ENCODE assay signal across 8 mouse cellular contexts in the genomic region with DNA sequence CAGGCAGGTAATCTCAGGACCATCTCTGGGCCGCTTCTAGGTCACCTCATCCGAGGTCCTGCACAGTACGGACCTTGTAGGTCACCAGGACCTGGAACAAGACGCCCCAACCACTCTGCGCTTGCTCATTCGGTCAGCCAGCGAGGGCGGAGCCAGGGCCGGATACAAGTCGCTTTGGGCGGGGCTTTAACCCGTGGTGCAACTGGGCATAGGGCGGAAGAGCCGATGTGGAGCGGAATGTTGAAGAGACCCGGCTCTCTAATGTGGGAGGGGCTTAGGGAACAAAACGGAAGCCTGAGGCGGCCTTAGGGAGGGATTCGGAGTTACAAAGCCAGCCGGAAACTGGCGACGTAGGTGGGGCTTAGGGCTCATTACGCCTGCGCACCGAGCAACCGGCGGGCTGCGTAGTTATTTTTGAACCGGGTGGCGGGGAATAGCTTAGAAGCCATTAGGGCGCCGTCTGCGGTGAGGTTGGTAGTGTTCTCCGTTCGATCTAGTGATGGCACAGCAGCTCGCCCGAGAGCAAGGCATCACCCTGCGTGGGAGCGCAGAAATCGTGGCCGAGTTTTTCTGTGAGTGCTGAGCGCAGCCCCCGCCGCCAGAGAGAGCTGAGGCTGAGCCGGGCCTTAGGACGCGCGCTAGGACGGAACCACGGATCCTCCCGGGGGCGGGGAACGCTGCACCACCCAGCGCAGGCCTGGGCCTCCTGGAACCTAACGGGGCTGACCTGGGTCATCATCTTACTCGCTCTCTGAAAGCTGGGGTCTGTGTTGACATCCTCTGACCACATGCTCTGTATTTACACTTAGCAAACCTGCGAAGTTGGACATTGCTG. TPM values are rescaled to one million over a fixed set of nuclear protein-coding genes. Genes with fewer than 3 reads are reported as not detected.
DNase-seq lines count a peak whose midpoint lies in the region; ATAC-seq and TF ChIP-seq lines count a peak whose summit lies in the region.

TSS of gene Mad2l1 (plus strand) at position 363 of the 835 bp plus-strand sequence.

- no peaks in the 10 kb centered on the region for H3K79me2 ChIP-seq in heart, adult 2 months (replicated peaks; ENCODE audit: control insufficient read depth, insufficient read depth, low read length)

- peak; percentile 24; the same call in 1 of the 2 replicates for TF ChIP-seq EP300 in heart, adult 2 months (IDR thresholded peaks at IDR 0.05; ENCODE audit: insufficient read depth, low read depth, low read length)

- peaks cover 24% of the 10 kb centered on the region for H3K36me3 ChIP-seq in embryonic facial prominence, embryonic 14.5 days (ENCODE audit: control insufficient read depth, insufficient read depth, low read length)
- no peaks in the 10 kb centered on the region; the same call in 1 of the 2 replicates for H3K36me3 ChIP-seq in heart, adult 2 months (ENCODE audit: control insufficient read depth, insufficient read depth, low read length)
- peaks cover 18% of the 10 kb centered on the region for H3K36me3 ChIP-seq in limb, embryonic 13.5 days
- no peaks in the 10 kb centered on the region for H3K36me3 ChIP-seq in midbrain, embryonic 16.5 days (ENCODE audit: control insufficient read depth, insufficient read depth, low read length)

- H3K9ac ChIP-seq in embryonic facial prominence, embryonic 14.5 days (ENCODE audit: low read depth, low read length) = peak within 1 kb of the TSS; percentile 70
- peak within 1 kb of the TSS; percentile 71 for H3K9ac ChIP-seq in heart, adult 2 months (ENCODE audit: low read depth, low read length)
- peak within 1 kb of the TSS; percentile 80 for H3K9ac ChIP-seq in limb, embryonic 13.5 days
- H3K9ac ChIP-seq in midbrain, embryonic 16.5 days (ENCODE audit: low read depth, low read length) = peak within 1 kb of the TSS; percentile 47

- H3K27me3 ChIP-seq in embryonic facial prominence, embryonic 14.5 days (replicated peaks; ENCODE audit: control insufficient read depth, insufficient read depth, low read length) = no peaks in the 10 kb centered on the region
- H3K27me3 ChIP-seq in heart, adult 2 months (ENCODE audit: control insufficient read depth, insufficient read depth, low read length) = no peaks in the 10 kb centered on the region
- H3K27me3 ChIP-seq in limb, embryonic 13.5 days = no peaks in the 10 kb centered on the region
- H3K27me3 ChIP-seq in midbrain, embryonic 16.5 days (ENCODE audit: control insufficient read depth, insufficient read depth, low read depth, low read length) = no peaks in the 10 kb centered on the region

- under 1% methylated on average over 50 of the region's 57 CpGs for WGBS in embryonic facial prominence, embryonic 14.5 days
- under 1% methylated on average over 57 of the region's 57 CpGs for WGBS in heart, adult 2 months
- WGBS in limb, embryonic 13.5 days = under 1% methylated on average over 57 of the region's 57 CpGs
- under 1% methylated on average over 57 of the region's 57 CpGs for WGBS in midbrain, embryonic 16.5 days

- peak; percentile 100 for ATAC-seq in embryonic facial prominence, embryonic 14.5 days (ENCODE audit: low read depth)
- peak; percentile 99 for ATAC-seq in limb, embryonic 13.5 days (ENCODE audit: low FRiP score, low read depth)
- peak; percentile 99 for ATAC-seq in midbrain, embryonic 16.5 days

- peak within 1 kb of the TSS; percentile 72 for H3K27ac ChIP-seq in embryonic facial prominence, embryonic 14.5 days (replicated peaks; ENCODE audit: low read depth, low read length)
- H3K27ac ChIP-seq in heart, adult 2 months = peak within 1 kb of the TSS; percentile 85
- H3K27ac ChIP-seq in limb, embryonic 13.5 days = peak within 1 kb of the TSS; percentile 84
- H3K27ac ChIP-seq in midbrain, embryonic 16.5 days (ENCODE audit: low read length) = peak within 1 kb of the TSS; percentile 79

- peak; percentile 100 for DNase-seq in 3T3-L1 (ENCODE audit: low read depth, low spot score)
- DNase-seq in adrenal gland, postnatal 4 days (ENCODE audit: low spot score in 2 of 2) = peak; percentile 82 to 96
- peak; percentile 100 for DNase-seq in embryonic facial prominence, embryonic 14.5 days (ENCODE audit: low spot score)
- DNase-seq in heart, adult 2 months = peak; percentile 96 to 99
- peak; percentile 99 for DNase-seq in kidney, adult 8-10 months
- peak; percentile 94 to 99 for DNase-seq in spleen, postnatal 10 days (ENCODE audit: low spot score in 2 of 2)

- TF ChIP-seq CTCF in heart, adult 2 months (IDR thresholded peaks at IDR 0.05) = peak; percentile 35

- intact Hi-C loops in heart, adult 2 months (cut with DNase I) = loop anchor here (2.0 to 10.0 kb wide), 2 partner anchors 630 to 732 kb away; no protein-coding TSS in a partner anchor

- peak within 1 kb of the TSS; percentile 60 for H3K4me3 ChIP-seq in embryonic facial prominence, embryonic 14.5 days (ENCODE audit: low read depth, low read length)
- peak within 1 kb of the TSS; percentile 63 for H3K4me3 ChIP-seq in heart, adult 2 months
- peak within 1 kb of the TSS; percentile 78 for H3K4me3 ChIP-seq in limb, embryonic 13.5 days
- peak within 1 kb of the TSS; percentile 82 for H3K4me3 ChIP-seq in midbrain, embryonic 16.5 days (ENCODE audit: low read depth, low read length)

- H3K4me2 ChIP-seq in embryonic facial prominence, embryonic 14.5 days (ENCODE audit: low read depth, low read length) = peak within 1 kb of the TSS; percentile 75
- H3K4me2 ChIP-seq in limb, embryonic 13.5 days (replicated peaks) = peak within 1 kb of the TSS; percentile 72
- H3K4me2 ChIP-seq in midbrain, embryonic 16.5 days (ENCODE audit: low read length) = peak within 1 kb of the TSS; percentile 93

- no peaks in the 10 kb centered on the region for H3K9me3 ChIP-seq in embryonic facial prominence, embryonic 14.5 days (ENCODE audit: control insufficient read depth, low read length)
- no peaks in the 10 kb centered on the region for H3K9me3 ChIP-seq in limb, embryonic 13.5 days
- no peaks in the 10 kb centered on the region for H3K9me3 ChIP-seq in midbrain, embryonic 16.5 days (replicated peaks; ENCODE audit: control insufficient read depth, low read length, poor library complexity, severe bottlenecking)

- peaks cover 9% of the 10 kb centered on the region for H3K4me1 ChIP-seq in embryonic facial prominence, embryonic 14.5 days (ENCODE audit: control insufficient read depth, insufficient read depth, low read length)
- no peaks in the 10 kb centered on the region for H3K4me1 ChIP-seq in heart, adult 2 months (ENCODE audit: control insufficient read depth, insufficient read depth, low read length)
- peaks cover 16% of the 10 kb centered on the region for H3K4me1 ChIP-seq in limb, embryonic 13.5 days
- H3K4me1 ChIP-seq in midbrain, embryonic 16.5 days (ENCODE audit: control insufficient read depth, insufficient read depth, low read length) = peaks cover 9% of the 10 kb centered on the region

- TF ChIP-seq POLR2A in heart, adult 2 months (IDR thresholded peaks at IDR 0.05; ENCODE audit: insufficient read depth, low read depth, low read length) = peak; percentile 94

RNA-seq across cellular contexts. Expression of gene Mad2l1, which starts in this region (rescaled TPM):
- total RNA-seq in adrenal gland, postnatal 4 days (2021) = 10 to 100 TPM; 30.8 to 34.2 TPM
- 69.6 and 76.1 TPM in 2 replicates for polyA plus RNA-seq in embryonic facial prominence, embryonic 14.5 days (2014; fragmentation: Nextera tagmentation; extraction: Ambion mirVana)
- total RNA-seq in heart, adult 2 months (2021) = 1 to 10 TPM; 2.7 to 2.8 TPM
- polyA plus RNA-seq in heart, adult 2 months (2012; rRNA removed) = 1.7 and 3.2 TPM in 2 replicates
- 83.5 and 86.1 TPM in 2 replicates for polyA plus RNA-seq in limb, embryonic 13.5 days (2015; fragmentation: Nextera tagmentation; extraction: Ambion mirVana)
- polyA plus RNA-seq in midbrain, embryonic 16.5 days (2015; fragmentation: Nextera tagmentation; extraction: Ambion mirVana) = 14.5 and 15.0 TPM in 2 replicates

Comparison
In these comparisons a context has a peak if more than half of its experiments do, and no peak if none do; other contexts are left out.
1. Peak in every context shown above with its lines: DNase-seq, ATAC-seq, H3K4me3 ChIP-seq and H3K27ac ChIP-seq.
2. RNA of gene Mad2l1 (total RNA-seq): 30.8 to 34.2 TPM in adrenal gland, postnatal 4 days; 2.7 to 2.8 TPM in heart, adult 2 months; every median in the first group is over 4 times any median in the second.